Mouse (Mus musculus) liver, embryonic 14.5 days (tissue): ENCODE measurements at regions not wholly inside any gene's neighbourhood (a gene's known extent, or its start where the extent isn't known, plus 50 kb on each side); places are given as distances from the start of the nearest gene placed in this dataset.

ENCODE experiments used
- CTCF ChIP-seq: IDR thresholded peaks from 2 replicates; pipeline ENCODE4 v1.5.1; 2016; ENCODE audit warnings: antibody characterized with exemption, low read depth, control low read depth
- EP300 ChIP-seq: IDR thresholded peaks from 2 replicates; pipeline ENCODE4 v1.6.1; 2016; ENCODE audit warnings: antibody characterized with exemption, low read depth

DNA sequence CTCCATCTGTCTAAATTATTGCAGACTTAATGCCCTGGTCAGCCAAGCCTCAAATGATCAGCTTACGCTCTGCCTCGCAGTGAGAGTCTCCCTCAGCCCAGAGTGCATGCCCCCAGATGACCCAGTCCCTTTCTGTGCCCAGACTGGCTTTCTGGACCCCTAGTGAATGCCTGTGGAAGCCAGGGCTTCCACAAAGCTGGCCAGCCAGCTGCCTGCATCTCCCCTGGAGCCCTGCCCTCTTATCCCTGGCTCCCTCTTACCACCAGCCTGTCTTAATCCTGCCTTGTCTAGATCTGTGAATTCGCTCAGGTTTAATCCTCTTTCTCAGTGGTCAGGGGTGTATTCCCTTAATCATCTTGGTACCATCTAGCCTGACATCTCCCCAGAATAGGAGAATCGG lies 446.8 kb downstream of the Cd83 start:
- TF ChIP-seq CTCF (no peak), EP300 (no peak)
